Mouse (Mus musculus) olfactory bulb, adult 2 months (tissue): Measurements from ENCODE around the gene Lacc1.

Experiments used
- CTCF ChIP-seq: fragments of 200-500 bp; IDR thresholded peaks from 2 replicates; pipeline ENCODE4 v1.5.1; 2012; ENCODE audit warnings: low read depth, mild to moderate bottlenecking, low read length, moderate library complexity; ENCODE audit not compliant: insufficient read depth
- POLR2A ChIP-seq: fragments of 200-500 bp; IDR thresholded peaks from 2 replicates; pipeline ENCODE4 v1.6.1; 2012; ENCODE audit warnings: mild to moderate bottlenecking, low read depth, low read length, moderate library complexity; ENCODE audit not compliant: insufficient read depth

- no peak for TF ChIP-seq CTCF
- no peak for TF ChIP-seq POLR2A
Observed at GRCm38 (mm10) chr14:77069361-77069760, 32.7 kb upstream of the Lacc1 start.
